Mouse (Mus musculus): Measurements from ENCODE around the gene Tmc8. TPM values are rescaled to one million over a fixed set of nuclear protein-coding genes. Genes with fewer than 3 reads are reported as not detected.
"Not testable (repeated sequence)": the region's sequence is repeated elsewhere in the genome, so short reads cannot be mapped to it uniquely, and the experiment has no call there.

Tmc8 gene
- polyA plus RNA-seq, 1 experiment from 2014 or later, result 1.5 TPM

DNA sequence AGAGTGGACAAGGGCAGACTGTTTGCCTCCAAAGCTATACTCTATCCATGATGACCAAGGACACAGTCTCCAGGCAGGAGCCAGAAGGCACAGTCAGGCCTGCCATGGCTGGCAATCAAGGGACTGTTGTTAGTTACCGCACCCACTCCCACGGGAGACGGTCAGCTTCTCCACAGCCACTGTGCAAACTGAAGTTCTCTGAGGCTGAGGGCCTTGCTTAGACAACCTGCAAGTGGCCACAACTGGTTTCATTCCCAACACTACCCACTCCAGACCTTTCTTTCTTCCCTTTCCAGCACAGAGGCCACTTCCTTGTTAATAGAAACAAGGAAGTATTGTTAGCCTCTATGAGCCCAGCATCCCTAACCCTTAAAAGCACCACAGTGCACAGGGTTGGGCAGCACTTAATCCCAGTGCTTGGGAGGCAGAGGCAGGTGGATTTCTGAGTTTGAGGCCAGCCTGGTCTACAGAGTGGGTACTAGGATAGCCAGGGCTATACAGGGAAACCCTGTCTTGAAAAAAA, 21.4 kb downstream of the Tmc8 start:
- no peak for DNase-seq (ENCODE audit: low spot score)
- Histone ChIP-seq H3K27ac (0 out of 2 replicates have a peak overlapping the region, but pooled peaks have one; percentile 25), H3K4me1 (peaks cover 19% of the 10 kb centered on the region), H3K4me3 (no peak overlapping the region), H3K36me3 (no peaks in the 10 kb centered on the region), H3K9me3 (replicated peaks) (no peaks in the 10 kb centered on the region), H3K27me3 (ENCODE audit: low read depth, poor library complexity, severe bottlenecking) (no peaks in the 10 kb centered on the region)
- WGBS, result 94% methylated on average over 3 of the region's 3 CpGs

DNA sequence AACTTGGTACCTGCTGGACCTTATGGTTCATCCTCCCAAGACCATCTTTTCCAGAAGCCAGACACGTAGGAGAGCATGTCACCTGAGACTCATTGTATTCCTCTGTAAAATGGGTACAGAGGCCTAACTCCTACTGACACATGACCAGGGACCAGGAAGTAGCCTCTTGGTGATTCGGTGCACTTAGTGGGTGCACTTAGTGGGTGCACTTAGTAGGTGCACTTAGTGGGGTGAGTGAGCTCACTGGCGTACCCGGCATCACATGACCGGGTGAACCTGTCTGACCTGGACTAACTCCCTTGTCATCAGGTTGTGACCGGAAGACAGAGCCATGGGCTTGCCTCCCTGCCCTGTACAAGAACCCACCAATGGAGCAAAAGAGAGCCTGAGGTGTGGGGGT, 24.9 kb downstream of the Tmc8 start:
- Histone ChIP-seq H3K4me3 (no peak overlapping the region), H3K9me3 (replicated peaks) (no peaks in the 10 kb centered on the region), H3K27me3 (ENCODE audit: low read depth, poor library complexity, severe bottlenecking) (no peaks in the 10 kb centered on the region), H3K4me1 (peaks cover 33% of the 10 kb centered on the region), H3K36me3 (peaks cover 6% of the 10 kb centered on the region; the same call in 1 of the 2 replicates), H3K27ac (no peak overlapping the region)
- no peak for DNase-seq (ENCODE audit: low spot score)
- 95% methylated on average over 6 of the region's 6 CpGs for WGBS

- Histone ChIP-seq H3K27ac (peak within 1 kb of the TSS; percentile 75), H3K9me3 (replicated peaks) (no peaks in the 10 kb centered on the region), H3K36me3 (peaks cover 35% of the 10 kb centered on the region), H3K4me1 (peaks cover 27% of the 10 kb centered on the region), H3K27me3 (ENCODE audit: low read depth, poor library complexity, severe bottlenecking) (no peaks in the 10 kb centered on the region), H3K4me3 (peak within 1 kb of the TSS; percentile 72)
- peak; percentile 88 for DNase-seq (ENCODE audit: low spot score)
- WGBS, result under 1% methylated on average over 75 of the region's 75 CpGs
Measured at GRCm38 (mm10) chr11:117809407-117810311, 27.8 kb downstream of the Tmc8 start, which contains the start of the genes Gm20708 and Syngr2. Gm20708 (plus strand) TSS chr11:117809668. Syngr2 (plus strand) TSS chr11:117809668.

DNA sequence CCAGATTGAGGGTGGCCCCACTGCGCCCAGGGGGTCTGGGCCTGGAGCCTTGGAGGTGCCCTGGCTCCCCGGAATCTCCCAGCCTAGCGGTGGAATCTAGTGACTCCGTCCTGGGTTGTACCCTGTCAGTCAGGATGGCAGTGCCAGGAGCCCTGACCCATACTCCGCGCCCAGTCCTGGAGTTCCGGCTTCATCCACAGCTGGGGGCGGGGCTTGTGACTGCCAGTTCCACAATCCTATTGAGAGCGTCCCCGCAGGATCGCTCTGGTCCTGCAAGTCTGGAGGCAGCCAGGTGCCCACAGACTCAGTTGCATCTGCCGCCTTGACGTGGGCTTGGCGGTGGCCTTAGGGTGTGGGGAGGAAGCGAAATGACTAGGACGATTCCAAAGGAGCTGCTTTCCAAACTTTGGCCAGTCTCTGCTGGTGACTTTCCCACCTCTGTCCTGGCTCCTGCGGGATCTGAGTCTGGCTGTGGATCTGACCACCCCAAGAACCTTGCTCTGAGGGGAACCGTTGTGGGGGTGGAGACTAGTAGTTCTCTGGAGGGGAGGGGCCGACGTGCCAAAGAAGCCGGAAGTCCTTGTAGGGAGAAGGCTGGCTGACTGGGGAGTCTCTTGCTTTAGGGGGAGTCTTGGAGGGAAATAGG, 28.6 kb downstream of the Tmc8 start:
- under 1% methylated on average over 21 of the region's 21 CpGs for WGBS
- Histone ChIP-seq H3K27ac (peak overlapping the region; percentile 75), H3K4me3 (peak overlapping the region; percentile 72), H3K9me3 (replicated peaks) (no peaks in the 10 kb centered on the region), H3K4me1 (peaks cover 27% of the 10 kb centered on the region), H3K27me3 (ENCODE audit: low read depth, poor library complexity, severe bottlenecking) (no peaks in the 10 kb centered on the region), H3K36me3 (peaks cover 44% of the 10 kb centered on the region)
- DNase-seq (ENCODE audit: low spot score), result peak; percentile 84

DNA sequence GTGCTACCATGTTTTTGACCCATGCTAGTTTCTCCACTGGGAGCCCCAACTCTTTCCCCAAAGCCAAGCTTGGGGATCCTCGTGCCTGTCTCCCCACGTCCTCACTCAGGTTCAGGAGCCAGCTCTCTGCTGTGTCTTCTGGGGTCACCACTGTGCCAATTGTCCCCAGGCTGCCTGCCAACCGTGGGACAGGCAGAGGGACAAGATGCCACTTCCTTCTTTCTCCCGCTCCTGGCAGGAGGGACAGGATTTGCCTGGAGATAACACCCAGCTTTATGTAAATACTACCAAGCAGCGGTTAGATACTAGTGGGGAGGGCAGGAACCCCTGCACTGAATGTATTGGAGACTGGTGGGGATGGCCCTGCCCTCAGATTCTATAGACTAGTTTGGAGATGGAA, 32.0 kb downstream of the Tmc8 start:
- no peak overlapping the region for H3K27ac ChIP-seq
- peaks cover 27% of the 10 kb centered on the region for H3K4me1 ChIP-seq
- H3K27me3 ChIP-seq (ENCODE audit: low read depth, poor library complexity, severe bottlenecking), result no peaks in the 10 kb centered on the region
- no peaks in the 10 kb centered on the region for H3K9me3 ChIP-seq (replicated peaks)
- no peak for DNase-seq (ENCODE audit: low spot score)
- peaks cover 77% of the 10 kb centered on the region for H3K36me3 ChIP-seq
- WGBS, result 83% methylated on average over 5 of the region's 5 CpGs
- H3K4me3 ChIP-seq, result no peak overlapping the region

GRCm38 (mm10) chr11:117814704-117815366, 33.0 kb downstream of the Tmc8 start:
- WGBS, result 94% methylated on average over 6 of the region's 6 CpGs
- H3K27ac ChIP-seq, result no peak overlapping the region
- H3K4me3 ChIP-seq, result no peak overlapping the region
- H3K27me3 ChIP-seq (ENCODE audit: low read depth, poor library complexity, severe bottlenecking), result no peaks in the 10 kb centered on the region
- H3K36me3 ChIP-seq, result peaks cover 87% of the 10 kb centered on the region
- H3K4me1 ChIP-seq, result peaks cover 26% of the 10 kb centered on the region
- DNase-seq (ENCODE audit: low spot score), result no peak
- H3K9me3 ChIP-seq (replicated peaks), result no peaks in the 10 kb centered on the region

- H3K9me3 ChIP-seq (replicated peaks); H3K4me3 ChIP-seq; DNase-seq (ENCODE audit: low spot score); H3K27me3 ChIP-seq (ENCODE audit: low read depth, poor library complexity, severe bottlenecking); H3K27ac ChIP-seq: not testable (repeated sequence)
- 89% methylated on average over 9 of the region's 9 CpGs for WGBS
- peaks cover 20% of the 10 kb centered on the region for H3K4me1 ChIP-seq
- H3K36me3 ChIP-seq, result peaks cover 97% of the 10 kb centered on the region
Measured at GRCm38 (mm10) chr11:117815850-117816249, 34.0 kb downstream of the Tmc8 start.

DNA sequence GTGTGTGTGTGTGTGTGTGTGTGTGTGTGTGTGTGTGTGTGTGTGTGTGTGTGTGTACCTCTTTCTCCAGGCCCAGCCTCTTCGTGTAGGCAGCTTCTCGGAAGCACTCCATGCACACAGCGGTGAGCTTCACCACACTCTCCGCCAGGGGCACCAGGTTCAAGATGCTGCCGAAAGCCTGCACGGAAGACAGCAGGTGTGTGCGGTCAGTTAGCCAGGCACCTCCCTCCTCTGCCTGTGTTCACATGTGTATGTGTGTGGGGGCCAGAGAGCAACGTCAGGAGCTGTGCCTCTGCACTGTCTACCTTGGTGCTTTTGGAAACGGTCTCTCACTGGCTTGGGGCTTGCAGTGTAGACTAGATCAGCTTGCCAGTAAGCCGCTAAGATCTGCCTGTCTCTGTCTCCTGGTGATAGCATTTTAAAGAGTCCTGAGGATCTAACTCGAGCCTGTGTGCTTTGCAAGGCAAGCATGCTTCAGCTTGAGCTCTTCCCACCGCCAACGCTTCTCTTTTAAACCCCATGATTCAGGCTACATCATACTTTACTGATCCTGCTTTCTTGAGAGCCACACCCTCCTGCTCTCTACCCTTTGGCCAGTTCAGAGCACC, 34.6 kb downstream of the Tmc8 start:
- Histone ChIP-seq H3K27me3 (ENCODE audit: low read depth, poor library complexity, severe bottlenecking) (no peaks in the 10 kb centered on the region), H3K4me1 (peaks cover 13% of the 10 kb centered on the region), H3K36me3 (peaks cover 100% of the 10 kb centered on the region), H3K4me3 (no peak overlapping the region), H3K9me3 (replicated peaks) (no peaks in the 10 kb centered on the region), H3K27ac (no peak overlapping the region)
- WGBS, result 91% methylated on average over 13 of the region's 13 CpGs
- DNase-seq (ENCODE audit: low spot score), result no peak

- Histone ChIP-seq H3K27ac (no peak overlapping the region), H3K4me3 (no peak overlapping the region), H3K36me3 (peaks cover 100% of the 10 kb centered on the region), H3K27me3 (ENCODE audit: low read depth, poor library complexity, severe bottlenecking) (no peaks in the 10 kb centered on the region), H3K4me1 (peaks cover 31% of the 10 kb centered on the region), H3K9me3 (replicated peaks) (no peaks in the 10 kb centered on the region)
- 88% methylated on average over 8 of the region's 8 CpGs for WGBS
- no peak for DNase-seq (ENCODE audit: low spot score)
Measured at GRCm38 (mm10) chr11:117819095-117819494, 37.2 kb downstream of the Tmc8 start.

DNA sequence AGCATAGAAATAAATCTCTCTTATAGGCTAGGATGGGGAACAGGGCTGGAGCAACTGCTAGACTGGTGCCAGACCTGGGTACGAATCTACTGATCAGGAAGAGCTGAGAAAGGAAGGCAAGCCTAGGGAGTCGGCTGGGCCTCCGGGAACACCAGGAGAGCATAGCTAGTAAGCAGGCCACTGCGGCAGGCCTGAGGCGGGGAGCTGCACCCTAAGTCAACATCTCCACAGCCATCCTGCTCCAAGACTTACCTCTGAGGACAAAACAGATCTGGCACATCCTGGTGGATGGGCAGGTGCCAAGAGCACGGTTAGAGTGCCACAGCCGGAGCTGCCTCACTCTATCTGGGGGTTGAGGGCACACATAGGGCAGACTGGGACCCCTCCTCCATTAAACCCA, 38.3 kb downstream of the Tmc8 start:
- Histone ChIP-seq H3K4me1 (peaks cover 41% of the 10 kb centered on the region), H3K27me3 (ENCODE audit: low read depth, poor library complexity, severe bottlenecking) (no peaks in the 10 kb centered on the region), H3K36me3 (peaks cover 92% of the 10 kb centered on the region), H3K27ac (no peak overlapping the region), H3K9me3 (replicated peaks) (no peaks in the 10 kb centered on the region), H3K4me3 (no peak overlapping the region)
- no peak for DNase-seq (ENCODE audit: low spot score)
- WGBS, result 93% methylated on average over 7 of the region's 7 CpGs

DNA sequence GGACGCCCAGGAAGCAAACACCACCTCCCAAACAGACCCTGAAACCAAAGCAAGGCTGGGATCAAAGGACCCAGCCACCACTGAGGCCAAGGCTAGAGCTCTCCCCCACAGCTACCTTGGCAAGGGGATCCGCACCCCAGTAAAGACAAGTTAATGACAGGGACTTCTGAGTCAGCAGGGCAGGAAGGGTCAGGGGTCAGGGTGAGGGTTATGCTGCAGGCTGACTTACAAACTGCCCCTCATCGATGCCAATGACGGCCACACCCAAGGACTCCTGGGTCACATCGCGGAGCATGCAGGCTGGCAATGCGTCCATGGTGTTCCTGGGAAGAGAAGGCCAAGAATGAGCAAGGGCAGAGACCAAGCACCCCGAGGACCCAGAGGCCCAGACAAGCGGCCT, 40.0 kb downstream of the Tmc8 start:
- Histone ChIP-seq H3K4me1 (peaks cover 56% of the 10 kb centered on the region), H3K27ac (no peak overlapping the region), H3K27me3 (ENCODE audit: low read depth, poor library complexity, severe bottlenecking) (no peaks in the 10 kb centered on the region), H3K9me3 (replicated peaks) (no peaks in the 10 kb centered on the region), H3K36me3 (peaks cover 75% of the 10 kb centered on the region), H3K4me3 (no peak overlapping the region)
- WGBS, result 92% methylated on average over 9 of the region's 9 CpGs
- no peak for DNase-seq (ENCODE audit: low spot score)

DNA sequence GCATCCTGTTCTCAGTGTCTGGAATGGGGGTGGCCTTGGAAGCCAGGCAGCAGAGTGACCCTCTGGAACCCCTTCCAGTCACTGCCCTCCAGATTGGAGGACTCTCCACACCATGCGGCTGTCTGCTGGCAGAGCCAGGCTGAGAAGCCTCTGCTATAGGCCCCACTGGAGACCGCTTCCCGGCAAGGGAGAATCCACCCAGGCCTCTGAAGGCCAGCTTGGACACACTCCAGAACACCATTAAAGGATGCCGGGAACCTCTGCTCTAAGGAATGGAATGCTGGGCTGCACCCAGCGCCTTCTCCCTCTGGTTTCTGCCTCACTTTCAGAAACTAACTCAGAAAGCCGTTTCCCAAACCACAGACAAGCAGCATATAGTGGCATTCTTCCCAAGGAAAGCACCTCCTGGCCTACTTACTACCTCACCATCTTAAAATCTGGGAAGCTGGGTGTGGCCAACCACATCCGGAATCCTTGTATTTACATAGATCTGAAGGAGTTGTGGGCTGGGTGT, 40.9 kb downstream of the Tmc8 start:
- no peak overlapping the region for H3K4me3 ChIP-seq
- H3K27ac ChIP-seq, result no peak overlapping the region
- no peaks in the 10 kb centered on the region for H3K9me3 ChIP-seq (replicated peaks)
- H3K36me3 ChIP-seq, result peaks cover 66% of the 10 kb centered on the region
- no peaks in the 10 kb centered on the region for H3K27me3 ChIP-seq (ENCODE audit: low read depth, poor library complexity, severe bottlenecking)
- WGBS, result 89% methylated on average over 7 of the region's 7 CpGs
- H3K4me1 ChIP-seq, result peaks cover 65% of the 10 kb centered on the region
- DNase-seq (ENCODE audit: low spot score), result no peak

Measured in limb, embryonic 10.5 days (tissue).